Mouse (Mus musculus) liver, adult 2 months (tissue): ENCODE measurements at regions not wholly inside any gene's neighbourhood (a gene's known extent, or its start where the extent isn't known, plus 50 kb on each side); places are given as distances from the start of the nearest gene placed in this dataset.

Experiments
- DNase-seq: peaks from one replicate; pipeline ENCODE4 v3.0.0-alpha.2; 2011; ENCODE audit warnings: low read depth, low spot score; ENCODE audit errors: extremely low read depth
- H3K27ac ChIP-seq: fragments of 200-500 bp; replicated peaks from 2 replicates; pipeline ENCODE4 v1.5.1; 2012; ENCODE audit warnings: low read depth, mild to moderate bottlenecking, control low read depth, inconsistent platforms, low read length; ENCODE audit not compliant: insufficient read depth
- H3K27me3 ChIP-seq: fragments of 200-500 bp; 2 replicates; pipeline ENCODE4 v1.6.1; 2012; ENCODE audit warnings: mild to moderate bottlenecking, moderate library complexity, low read length, inconsistent platforms; ENCODE audit not compliant: control insufficient read depth, insufficient read depth
- H3K36me3 ChIP-seq: fragments of 200-500 bp; 2 replicates; pipeline ENCODE4 v1.6.1; 2012; ENCODE audit warnings: low read length, inconsistent platforms; ENCODE audit not compliant: control insufficient read depth, insufficient read depth
- H3K4me1 ChIP-seq: fragments of 200-500 bp; 2 replicates; pipeline ENCODE4 v1.6.1; 2011; ENCODE audit warnings: low read length; ENCODE audit not compliant: control insufficient read depth, insufficient read depth
- H3K4me3 ChIP-seq: fragments of 200-500 bp; 2 replicates; pipeline ENCODE4 v1.5.1; 2011; ENCODE audit warnings: low read depth, mild to moderate bottlenecking, control low read depth, low read length, moderate library complexity; ENCODE audit not compliant: insufficient read depth
- H3K79me2 ChIP-seq: fragments of 200-500 bp; 2 replicates; pipeline ENCODE4 v1.6.1; 2012; ENCODE audit warnings: inconsistent platforms, mild to moderate bottlenecking, low read length, moderate library complexity; ENCODE audit not compliant: control insufficient read depth, insufficient read depth
- H3K9ac ChIP-seq: fragments of 200-500 bp; 2 replicates; pipeline ENCODE4 v1.6.1; 2012; ENCODE audit warnings: low read depth, mild to moderate bottlenecking, control low read depth, inconsistent platforms, low read length
- CTCF ChIP-seq: fragments of 200-500 bp; IDR thresholded peaks from 2 replicates; pipeline ENCODE4 v1.5.1; 2011; ENCODE audit warnings: low read depth, low read length, control low read depth
- POLR2A ChIP-seq: fragments of 200-500 bp; IDR thresholded peaks from 2 replicates; pipeline ENCODE4 v1.6.1; 2011; ENCODE audit warnings: low read length, control low read depth; ENCODE audit not compliant: insufficient read depth; ENCODE audit errors: extremely low read depth
- WGBS: fragments of 180-500 bp; shearing (Covaris S2); methylation state at CpG from one replicate; pipeline ENCODE4 v1.1.7; 2018; 5-methylcytosine and 5-hydroxymethylcytosine counted together

DNA sequence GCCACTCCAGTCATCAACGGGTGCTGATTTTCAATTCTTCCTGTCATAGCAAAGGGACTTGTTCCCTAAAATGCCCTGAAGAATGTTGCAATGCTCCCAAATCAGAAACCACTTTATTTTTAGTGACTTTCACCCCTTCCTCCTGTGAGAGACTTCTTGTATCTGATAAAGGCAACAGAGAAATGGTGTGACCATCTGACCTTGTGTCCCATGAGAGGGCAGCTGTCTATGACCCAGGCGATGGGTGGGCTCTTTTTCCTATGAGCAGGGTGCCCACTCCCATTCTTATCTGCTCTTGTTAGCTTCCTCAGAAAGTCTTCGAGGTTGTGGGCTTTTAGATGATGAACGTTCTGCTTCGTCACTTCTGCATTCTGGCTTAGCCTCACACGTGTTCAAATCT is 265.8 kb upstream of the Klf4 start:
- peak; percentile 30 for DNase-seq
- Histone ChIP-seq H3K4me1 (no peaks in the 10 kb centered on the region), H3K79me2 (no peaks in the 10 kb centered on the region), H3K27ac (no peak overlapping the region), H3K4me3 (no peak overlapping the region), H3K36me3 (no peaks in the 10 kb centered on the region), H3K27me3 (no peaks in the 10 kb centered on the region; the same call in 1 of the 2 replicates), H3K9ac (no peak overlapping the region)
- 72% methylated on average over 6 of the region's 6 CpGs for WGBS
- TF ChIP-seq CTCF (no peak), POLR2A (no peak)

DNA sequence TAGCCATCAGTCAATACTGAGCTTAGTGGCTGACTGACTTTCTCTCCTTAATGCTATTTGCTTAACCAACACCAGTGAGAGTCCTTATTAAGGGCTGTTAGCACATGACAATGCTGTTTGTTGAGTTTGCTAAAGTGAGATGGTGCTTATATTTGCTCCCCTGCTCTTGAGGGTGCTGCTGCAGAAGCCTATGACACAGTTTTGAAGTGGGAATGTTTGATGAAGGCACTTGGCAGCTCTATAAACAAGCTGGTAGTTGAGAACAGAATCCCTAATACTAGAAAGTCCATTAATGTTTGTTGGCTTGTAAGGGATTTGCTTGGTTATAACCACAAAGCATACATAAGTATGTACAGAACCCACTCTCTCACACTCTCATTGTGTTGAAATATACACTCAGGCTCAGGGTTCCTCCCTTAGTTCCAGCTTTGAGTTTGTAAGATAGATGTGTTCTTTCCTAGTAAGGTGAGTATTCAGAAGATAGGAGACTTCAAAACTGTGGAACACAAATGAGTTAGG is 249.1 kb upstream of the Klf4 start:
- no peaks in the 10 kb centered on the region for H3K27me3 ChIP-seq
- DNase-seq = no peak
- H3K36me3 ChIP-seq = no peaks in the 10 kb centered on the region
- H3K79me2 ChIP-seq = no peaks in the 10 kb centered on the region
- no peaks in the 10 kb centered on the region for H3K4me1 ChIP-seq
- no peak overlapping the region for H3K4me3 ChIP-seq
- H3K9ac ChIP-seq = no peak overlapping the region
- H3K27ac ChIP-seq = no peak overlapping the region
- no peak for TF ChIP-seq CTCF
- no peak for TF ChIP-seq POLR2A

DNA sequence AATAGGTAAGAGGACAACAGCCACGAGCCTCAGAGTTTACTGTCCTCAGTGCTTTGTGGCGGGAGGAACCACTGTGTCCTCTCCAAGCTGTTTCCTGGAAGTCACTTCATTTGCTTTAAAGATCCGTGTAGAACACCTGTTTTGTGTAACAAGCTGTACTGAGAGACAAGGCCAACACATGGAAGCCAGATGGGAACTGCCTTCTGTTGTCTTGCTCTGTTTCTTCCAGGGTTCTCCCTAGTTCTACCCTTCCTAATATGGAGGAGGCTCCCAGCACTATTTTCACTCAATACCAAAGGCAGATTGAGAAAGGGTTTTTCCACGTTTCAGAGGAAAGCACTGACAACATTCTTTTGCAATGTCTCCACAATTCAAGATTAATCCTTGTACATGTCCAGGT is 247.3 kb upstream of the Klf4 start:
- Histone ChIP-seq H3K4me3 (no peak overlapping the region), H3K79me2 (no peaks in the 10 kb centered on the region), H3K4me1 (no peaks in the 10 kb centered on the region), H3K27ac (no peak overlapping the region), H3K9ac (no peak overlapping the region), H3K27me3 (no peaks in the 10 kb centered on the region), H3K36me3 (no peaks in the 10 kb centered on the region)
- WGBS = 62% methylated on average over 4 of the region's 4 CpGs
- no peak for DNase-seq
- TF ChIP-seq CTCF = no peak
- no peak for TF ChIP-seq POLR2A

DNA sequence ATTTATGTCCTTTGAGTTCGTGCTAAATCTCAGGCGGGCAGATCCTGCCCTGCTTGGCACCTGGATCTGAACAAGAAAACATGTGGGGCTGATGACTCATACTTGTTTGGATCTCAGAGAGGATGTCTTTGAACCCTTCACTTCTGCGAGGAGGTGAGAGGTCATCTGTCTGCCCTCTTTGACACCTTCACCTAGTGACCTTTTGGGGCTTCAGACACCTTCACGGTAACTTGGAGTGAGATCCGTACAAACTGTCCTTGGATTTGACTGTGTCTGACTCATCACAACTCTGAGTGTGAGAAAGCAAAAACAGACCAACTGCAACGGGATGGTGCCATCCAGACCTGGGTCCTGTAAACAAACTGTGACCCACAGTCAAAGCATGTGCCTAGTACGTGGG is 243.6 kb upstream of the Klf4 start:
- WGBS = 52% methylated on average over 7 of the region's 7 CpGs
- no peaks in the 10 kb centered on the region for H3K4me1 ChIP-seq
- DNase-seq = peak; percentile 32
- TF ChIP-seq CTCF (no peak), POLR2A (no peak)
- H3K79me2 ChIP-seq = no peaks in the 10 kb centered on the region
- H3K4me3 ChIP-seq = no peak overlapping the region
- no peaks in the 10 kb centered on the region for H3K27me3 ChIP-seq
- no peaks in the 10 kb centered on the region for H3K36me3 ChIP-seq
- H3K27ac ChIP-seq = no peak overlapping the region
- no peak overlapping the region for H3K9ac ChIP-seq

DNA sequence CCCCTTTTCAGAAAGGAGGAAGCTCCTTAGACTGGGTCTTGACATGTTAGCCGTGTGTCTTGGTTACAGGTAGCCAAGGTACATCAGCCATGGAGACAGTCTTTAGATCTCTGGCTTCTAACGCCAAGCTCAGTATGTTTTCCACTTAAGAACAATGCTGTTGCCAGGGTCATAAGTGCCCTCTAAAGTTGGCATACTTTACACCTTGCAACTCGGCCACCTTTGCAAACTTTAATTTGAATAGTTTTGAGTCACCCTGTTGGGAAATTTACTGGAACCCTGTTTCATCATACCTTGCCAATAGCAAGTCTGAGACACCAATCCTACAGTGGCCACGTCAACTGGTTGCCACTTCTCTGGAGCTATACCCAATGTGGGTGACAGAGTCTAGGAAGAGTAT is 242.3 kb upstream of the Klf4 start:
- Histone ChIP-seq H3K27me3 (no peaks in the 10 kb centered on the region), H3K79me2 (no peaks in the 10 kb centered on the region), H3K9ac (no peak overlapping the region), H3K27ac (no peak overlapping the region), H3K4me1 (no peaks in the 10 kb centered on the region), H3K36me3 (no peaks in the 10 kb centered on the region), H3K4me3 (no peak overlapping the region)
- TF ChIP-seq CTCF (no peak), POLR2A (no peak)
- DNase-seq = no peak
- 84% methylated on average over 4 of the region's 4 CpGs for WGBS

DNA sequence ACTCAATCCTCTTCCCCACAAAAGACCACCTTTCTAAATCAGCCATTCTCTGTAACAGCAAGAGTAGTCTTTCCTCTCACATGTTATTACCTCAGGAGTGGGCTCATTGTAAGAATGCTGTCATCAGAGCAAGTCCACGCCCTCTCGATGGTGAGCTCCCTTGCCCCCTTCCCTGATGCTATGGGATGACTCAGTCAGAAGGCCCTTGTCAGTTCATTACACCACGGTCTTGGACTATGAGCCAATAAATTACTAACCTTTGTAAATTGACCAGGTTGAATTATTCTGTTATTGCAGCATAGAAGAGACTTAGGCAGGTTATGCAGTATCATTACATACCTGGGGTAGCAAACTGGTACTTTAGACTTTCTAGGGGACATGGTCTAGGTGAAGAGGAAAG is 237.4 kb upstream of the Klf4 start:
- no peak overlapping the region for H3K27ac ChIP-seq
- H3K36me3 ChIP-seq = no peaks in the 10 kb centered on the region
- no peaks in the 10 kb centered on the region for H3K79me2 ChIP-seq
- TF ChIP-seq POLR2A = no peak
- TF ChIP-seq CTCF = no peak
- WGBS = 91% methylated on average over 3 of the region's 3 CpGs
- H3K27me3 ChIP-seq = no peaks in the 10 kb centered on the region
- DNase-seq = peak; percentile 20
- H3K4me3 ChIP-seq = no peak overlapping the region
- no peak overlapping the region for H3K9ac ChIP-seq
- H3K4me1 ChIP-seq = peaks cover 8% of the 10 kb centered on the region; the same call in 1 of the 2 replicates
